Mouse (Mus musculus) thymus, postnatal 0 days (tissue): Measurements from ENCODE around the gene 1110002E22Rik. TPM values are rescaled to one million over a fixed set of nuclear protein-coding genes. Genes with fewer than 3 reads are reported as not detected.
A peak's percentile ranks its signal among the peaks of the same experiment; 100 is the strongest.

Experiments used
- DNase-seq: peaks from one replicate; pipeline ENCODE4 v3.0.0-alpha.2; 2015; ENCODE audit warnings: low spot score
- polyA plus RNA-seq: library from polyadenylated mRNA; unstranded; fragments of >200 nt; fragmentation: Nextera tagmentation; extraction: Ambion mirVana; gene quantifications from 2 replicates; pipeline ENCODE4 v1.2.1, GENCODE M21; 2015

Gene 1110002E22Rik
- polyA plus RNA-seq = 0.10 and 0.14 TPM in 2 replicates

DNA sequence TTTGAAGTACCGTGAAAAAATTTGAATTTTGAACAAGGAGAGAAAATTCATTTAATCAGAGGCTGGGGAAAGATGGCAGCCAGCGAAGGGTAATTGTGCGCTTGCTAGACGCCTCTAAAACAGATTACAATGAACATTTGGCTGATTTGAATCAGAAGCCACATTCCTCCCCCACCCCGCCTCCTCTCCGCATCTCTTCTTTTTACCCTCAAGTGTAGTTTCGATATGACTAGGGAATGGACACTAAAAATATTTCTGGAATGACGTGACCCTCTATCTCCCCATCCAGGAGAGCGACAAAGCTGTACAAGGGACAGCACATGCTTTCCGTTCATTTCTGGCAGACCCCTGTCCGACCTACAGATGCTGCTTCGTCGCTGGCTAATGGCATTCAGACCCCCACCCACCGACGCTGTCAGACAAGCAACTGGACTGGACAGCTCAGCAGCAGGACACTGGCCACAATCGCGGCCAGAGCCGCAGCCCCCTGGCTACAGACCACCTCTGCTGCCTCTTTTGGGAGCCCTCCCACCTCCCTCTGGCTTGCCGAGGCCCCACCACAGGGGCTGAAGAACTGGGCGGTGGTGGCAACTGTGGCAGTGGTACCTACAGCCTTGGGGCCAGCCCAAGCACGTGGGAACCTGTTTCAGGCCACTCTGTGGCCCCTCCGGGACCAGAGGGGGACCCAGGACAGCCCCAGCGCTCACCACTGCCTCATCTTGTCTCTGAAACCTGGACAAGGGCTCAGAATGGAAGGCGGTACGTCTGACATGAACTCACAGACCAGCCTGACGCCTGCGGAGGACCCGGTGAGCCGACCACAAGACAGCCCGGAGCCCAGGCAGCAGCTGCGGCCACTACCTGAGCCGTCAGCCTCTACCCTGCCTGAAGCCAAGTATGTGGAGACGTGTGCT, at the start of gene 1110002E22Rik:
Gene 1110002E22Rik, plus strand, starts transcription at position 321 of the 914 bp plus-strand sequence.
- DNase-seq = no peak

DNA sequence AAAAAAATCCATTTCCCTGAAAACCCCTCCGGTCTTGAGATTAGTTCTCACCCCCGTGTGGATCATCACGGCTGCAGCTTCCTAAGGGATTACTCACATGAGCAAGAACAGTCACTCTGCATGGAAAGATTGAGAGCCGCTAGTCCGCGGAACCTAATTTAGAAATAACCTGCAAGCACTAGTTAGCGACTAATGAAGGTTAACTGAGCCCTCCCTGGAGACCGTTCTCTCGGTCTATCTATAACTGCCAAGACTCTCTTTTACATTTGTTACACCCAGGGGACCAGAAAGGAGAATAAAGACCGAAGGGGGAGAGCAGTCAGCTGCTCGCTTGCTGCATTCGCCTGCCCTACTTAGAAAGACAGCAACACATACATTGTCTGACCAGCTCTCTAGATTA, 48.0 kb upstream of the 1110002E22Rik start:
- no peak for DNase-seq

DNA sequence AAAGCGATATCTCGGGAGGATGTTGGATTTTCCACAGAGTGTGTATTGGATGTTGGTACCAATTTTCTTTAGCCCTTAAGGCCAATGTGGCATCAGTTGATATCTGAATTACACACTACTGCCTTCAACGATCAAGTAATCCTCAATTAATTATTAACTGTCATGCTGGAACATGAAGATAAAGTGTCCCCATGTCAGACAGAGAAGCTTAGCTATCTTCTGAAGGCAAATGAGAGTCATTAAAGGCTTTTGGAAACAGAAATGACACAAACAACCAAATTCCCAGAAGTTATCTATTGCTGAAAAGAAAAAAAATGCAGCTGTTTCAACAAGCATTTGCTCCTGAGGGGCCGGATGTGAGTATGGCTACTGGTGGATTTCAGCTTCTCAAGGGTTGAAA, 42.8 kb upstream of the 1110002E22Rik start:
- DNase-seq = no peak

DNA sequence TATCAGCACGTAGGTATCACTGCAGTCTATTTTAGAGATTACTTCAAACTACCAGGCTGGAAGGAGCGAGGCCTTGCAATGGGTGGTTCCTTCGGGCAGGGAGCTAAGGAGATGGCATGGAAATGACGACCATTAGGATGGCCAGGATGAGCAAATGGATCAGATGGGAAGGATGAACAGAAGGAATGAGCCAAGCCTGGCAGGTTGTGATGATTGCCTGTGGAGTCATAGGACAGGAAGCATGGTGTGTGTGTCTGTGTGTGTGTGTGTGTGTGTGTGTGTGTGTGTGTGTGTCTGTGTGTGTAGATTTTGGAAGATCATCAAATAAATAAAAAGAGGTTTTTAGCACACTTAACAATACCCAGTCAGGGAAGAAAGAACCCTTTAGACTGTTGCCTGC, 42.2 kb upstream of the 1110002E22Rik start:
- no peak for DNase-seq

DNA sequence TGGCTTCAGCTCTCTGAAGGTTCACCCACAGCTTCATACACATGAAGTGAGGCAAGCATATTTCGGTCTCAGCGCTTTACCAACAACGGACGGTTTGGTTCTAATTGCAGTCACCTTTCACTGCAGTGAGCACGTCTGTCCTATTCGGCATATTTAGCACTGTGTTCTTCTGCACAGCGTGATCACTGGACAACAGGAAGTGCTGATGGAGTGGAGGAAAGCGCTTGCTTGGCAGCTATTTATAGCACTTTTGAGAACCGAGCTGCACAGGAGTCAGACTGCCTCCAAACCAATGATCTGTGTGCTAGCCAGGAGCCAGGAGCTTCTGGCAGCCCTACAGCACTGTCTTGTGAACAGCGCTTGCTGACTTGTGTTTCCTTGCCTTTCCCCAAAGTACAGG, 38.6 kb upstream of the 1110002E22Rik start:
- no peak for DNase-seq

DNA sequence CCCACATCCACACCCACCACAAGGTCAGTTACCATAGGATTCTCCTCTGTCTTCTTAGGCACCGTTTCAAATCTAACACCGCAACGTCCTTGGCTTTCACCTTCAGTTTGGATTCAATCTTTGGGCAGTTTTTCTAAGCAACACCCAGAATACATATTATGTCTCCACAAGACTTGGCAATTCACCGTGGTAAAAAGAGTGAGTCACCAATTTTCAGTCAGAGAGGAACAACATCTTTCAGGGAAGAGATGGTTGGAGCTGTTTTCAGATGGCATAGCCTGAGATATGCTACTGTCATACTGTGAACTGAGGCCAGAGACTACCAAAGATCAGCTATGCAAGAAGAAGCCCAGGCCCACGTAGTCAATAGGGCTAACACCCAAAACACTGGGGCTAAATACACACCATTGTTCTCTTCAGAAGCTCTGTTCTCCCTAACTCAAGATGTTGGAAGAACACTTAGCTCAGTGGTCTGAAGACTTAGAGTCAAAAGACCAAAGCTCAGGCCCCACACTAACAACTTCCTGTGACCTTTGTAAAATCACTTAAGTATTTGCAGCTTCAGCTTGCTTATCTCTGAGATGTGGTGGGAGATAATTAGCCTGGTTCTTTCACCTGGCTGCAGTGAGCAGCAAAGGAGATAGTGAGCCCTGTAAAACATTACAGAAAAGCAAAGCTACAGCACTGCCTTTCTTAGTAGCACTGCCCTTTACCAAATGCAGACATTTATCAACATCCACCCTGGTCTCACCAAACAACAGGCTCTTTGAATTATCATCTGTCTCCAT, 37.1 kb upstream of the 1110002E22Rik start:
- DNase-seq = no peak

DNA sequence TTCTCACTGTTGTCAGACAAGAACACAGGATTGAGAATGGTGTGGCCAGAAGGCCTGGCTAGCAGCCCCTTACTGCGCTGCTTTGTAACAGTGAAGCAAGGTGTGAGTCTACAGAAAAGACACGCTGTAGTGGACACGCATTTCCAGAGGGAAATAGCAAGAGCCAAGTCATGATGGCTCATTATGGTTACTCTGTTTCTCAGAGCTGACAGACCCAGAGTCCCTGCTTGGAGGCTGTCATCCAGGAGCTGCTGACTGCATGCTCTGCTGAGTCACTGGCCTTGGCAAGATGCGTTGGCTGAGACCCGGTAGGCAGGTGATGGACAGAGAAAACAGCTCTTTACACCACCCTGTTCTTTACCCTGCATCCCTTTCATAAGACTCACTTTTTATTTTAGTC, 35.5 kb upstream of the 1110002E22Rik start:
- no peak for DNase-seq

DNA sequence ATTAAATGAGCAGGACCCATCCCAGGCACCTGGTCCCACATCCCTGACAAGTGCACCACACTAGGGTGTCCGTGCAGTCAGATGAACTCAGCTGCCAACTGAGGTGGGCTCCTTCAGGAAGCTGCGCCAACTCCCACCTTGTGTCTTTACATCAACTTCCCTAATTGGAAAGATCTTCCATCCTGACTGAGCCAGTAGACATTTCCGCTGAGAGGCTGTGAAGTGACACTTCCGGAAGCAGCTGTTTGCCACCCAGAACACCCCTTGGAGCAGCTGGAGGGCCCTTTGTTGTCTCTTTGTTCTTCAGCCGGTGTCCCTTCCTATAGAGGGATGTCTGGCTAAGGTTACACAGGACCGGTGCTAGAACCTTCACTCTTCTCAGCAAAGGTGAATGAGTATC, 34.3 kb upstream of the 1110002E22Rik start:
- peak; percentile 3 for DNase-seq

DNA sequence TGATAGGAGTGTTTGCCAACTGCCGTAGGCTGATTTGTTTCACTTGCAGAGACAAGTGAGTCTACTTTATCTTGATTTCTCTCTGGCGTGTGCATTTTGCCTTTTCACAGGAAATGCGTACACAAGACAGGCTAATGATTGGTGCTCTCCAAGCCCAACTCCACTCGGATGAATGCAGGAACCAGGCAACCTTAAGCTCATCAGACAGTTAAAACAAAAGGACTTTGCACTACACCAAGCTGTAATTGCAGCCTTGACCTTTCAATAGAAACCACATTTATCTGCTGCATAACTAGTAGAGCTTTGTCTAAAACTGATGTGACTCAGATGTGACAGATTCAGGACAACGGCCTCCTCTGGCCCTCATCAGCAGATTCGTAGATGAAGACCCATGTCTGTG, 30.9 kb upstream of the 1110002E22Rik start:
- DNase-seq = no peak

DNA sequence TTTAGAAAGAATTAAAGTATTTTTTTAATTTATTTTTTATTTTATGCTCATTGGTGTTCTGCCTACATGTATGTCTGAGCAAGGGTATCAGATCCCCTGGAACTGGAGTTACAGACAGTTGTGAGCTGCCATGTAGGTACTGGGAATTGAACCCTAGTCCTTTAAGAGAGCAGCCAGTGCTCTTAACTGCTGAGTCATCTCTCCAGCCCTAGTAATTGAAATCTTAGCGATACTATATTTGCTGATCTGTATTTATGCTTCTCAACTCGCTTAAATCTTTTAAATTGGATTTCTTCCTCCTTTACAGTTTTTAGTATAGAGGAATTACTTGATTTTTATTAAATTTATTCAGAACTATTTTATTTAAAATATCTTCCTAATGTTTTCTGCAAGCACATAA, 23.9 kb upstream of the 1110002E22Rik start:
- no peak for DNase-seq

DNA sequence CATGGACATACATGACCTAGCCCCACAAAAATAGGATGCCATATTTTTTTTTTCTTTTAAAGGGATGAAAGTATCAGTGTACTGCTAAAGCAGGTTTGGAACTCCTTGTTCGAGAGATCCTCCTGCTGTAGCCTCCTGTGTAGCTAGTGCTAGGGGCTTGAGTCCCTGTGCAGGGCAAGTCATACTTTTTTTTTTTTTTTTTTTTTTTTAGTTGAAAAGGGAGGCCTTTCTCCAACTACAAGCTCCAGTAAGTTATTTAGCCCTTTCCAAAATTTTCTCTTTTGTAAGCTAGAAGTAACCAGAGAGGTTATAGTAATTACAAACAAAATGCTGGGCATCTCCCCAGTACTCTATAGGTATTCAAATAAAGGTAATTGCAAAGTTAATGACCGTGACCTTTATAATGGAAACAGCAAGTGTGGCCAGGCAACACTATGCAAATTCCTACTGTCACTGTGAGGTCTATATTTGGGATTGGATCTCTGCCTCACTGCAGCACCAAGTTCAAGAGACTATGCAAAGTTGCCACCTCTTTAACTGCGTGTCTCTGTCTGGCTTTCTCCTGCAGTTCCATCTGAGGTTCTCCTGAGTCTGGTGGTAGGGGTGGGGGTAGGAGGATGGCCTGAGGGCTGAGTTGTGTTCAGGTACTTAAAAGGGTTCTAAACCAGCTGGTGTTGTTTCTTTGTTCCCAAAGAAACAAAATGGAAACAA, 23.1 kb upstream of the 1110002E22Rik start:
- DNase-seq = no peak

DNA sequence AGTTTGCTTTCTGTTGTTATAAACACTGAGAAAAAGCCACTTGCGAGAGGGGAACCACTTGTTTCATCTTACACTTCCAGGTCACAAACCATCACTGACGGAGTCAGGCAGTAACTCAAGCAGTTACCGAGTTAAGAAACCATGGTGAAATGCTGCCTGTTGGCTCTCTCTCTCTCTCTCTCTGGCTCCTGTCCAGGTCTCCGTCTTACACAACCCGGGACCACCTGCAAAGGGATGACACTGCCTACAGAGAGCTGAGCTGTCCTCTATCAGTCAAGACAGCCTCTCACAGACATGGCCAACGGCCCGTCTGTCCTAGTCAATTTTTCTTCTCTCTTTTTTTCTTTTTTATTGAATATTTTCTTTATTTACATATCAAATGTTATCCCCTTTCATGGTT, 21.5 kb upstream of the 1110002E22Rik start:
- no peak for DNase-seq

DNA sequence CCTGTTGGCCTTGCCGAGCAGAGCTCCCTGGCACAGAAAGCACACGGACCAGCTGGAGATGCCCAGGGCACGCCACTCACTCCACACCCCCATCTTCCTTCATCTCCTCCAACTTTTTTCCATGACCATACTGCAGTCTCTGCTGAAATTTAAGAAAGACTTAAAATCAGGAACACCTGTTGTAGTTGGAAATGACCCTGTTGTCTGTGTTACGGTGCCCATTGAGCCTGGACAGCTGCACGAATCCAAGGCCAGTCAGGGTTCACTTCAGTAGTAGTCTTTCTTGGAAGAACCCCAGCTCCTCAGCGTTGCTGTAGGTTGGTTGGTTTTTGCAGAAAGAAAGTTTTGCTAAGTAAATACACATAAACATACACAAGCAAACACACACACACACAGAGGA, 15.3 kb upstream of the 1110002E22Rik start:
- DNase-seq = no peak

DNA sequence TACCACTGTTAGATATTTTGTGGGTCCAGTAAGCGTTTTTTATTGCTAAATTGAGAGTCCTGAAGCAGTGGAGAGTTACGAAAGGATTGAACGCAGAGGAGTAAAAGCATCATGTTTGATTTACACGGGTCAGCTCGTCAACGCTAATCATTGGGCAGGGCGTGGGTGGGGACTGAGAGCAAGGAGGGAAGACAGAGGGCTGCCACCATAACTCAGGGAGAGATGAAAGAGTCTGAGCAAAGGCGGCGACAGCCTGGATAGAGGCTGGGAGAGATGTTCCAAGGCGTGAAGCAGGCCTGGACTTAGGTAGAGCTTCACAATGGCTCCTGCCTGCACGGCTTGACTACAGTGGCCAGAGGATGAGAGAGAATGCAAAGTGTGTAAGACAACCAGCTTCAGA, 14.1 kb upstream of the 1110002E22Rik start:
- DNase-seq = no peak

DNA sequence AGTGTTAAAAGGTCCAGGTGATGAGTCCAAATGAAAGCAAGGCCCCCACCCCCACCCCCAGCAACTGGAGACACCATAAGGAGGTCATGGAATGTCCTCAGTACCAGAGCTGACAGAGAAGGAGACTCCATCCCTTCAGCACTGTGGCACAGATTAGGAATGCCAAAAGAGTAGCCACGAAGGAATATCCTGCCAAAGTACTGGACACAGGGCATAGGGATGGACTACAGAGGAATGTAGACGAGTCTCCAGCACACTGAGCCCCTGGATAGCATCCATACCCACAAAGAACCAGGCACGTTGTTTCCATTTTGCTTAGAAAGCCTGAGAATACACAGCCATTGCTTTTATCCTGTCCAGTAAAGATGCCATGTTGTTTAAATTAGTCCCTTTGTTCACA, 13.4 kb upstream of the 1110002E22Rik start:
- no peak for DNase-seq

DNA sequence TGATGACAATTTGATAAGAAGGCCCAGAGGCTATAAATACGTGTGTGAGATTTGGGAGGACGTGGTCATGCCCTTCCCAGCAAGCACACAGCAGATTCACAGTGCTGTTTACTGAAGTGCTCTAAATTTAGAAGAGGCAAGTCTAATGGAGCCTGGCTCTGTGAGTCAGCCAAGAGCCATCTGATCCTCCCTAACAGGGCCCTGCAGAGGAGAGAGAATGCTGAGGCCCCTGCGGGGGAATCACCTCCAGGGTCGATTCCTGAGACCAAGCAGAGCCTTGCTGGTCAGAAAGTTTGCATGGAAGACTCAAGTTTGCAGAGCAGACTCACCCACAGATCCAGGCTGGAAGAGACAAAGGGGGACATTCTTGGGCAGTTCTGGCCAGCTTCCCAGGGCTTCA, 10.9 kb upstream of the 1110002E22Rik start:
- DNase-seq = no peak

DNA sequence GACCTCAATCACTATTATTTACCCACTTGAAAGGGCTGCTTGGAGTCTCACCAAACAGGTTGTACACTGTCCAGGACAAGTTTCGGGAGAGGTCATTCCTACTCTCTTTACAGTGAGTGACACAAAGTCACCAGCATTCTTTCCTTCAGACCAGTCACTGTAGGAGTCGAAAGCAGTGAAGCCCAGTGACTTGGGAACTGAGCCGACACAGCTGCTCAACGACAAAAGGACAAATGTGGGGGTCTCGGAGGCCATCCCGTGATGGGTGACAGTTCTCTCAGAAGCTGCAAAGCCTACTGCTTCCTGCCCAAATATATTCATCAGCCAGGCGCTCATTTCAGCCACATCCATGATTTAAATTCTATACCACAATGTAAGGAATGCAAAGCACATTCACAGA, 7.9 kb upstream of the 1110002E22Rik start:
- DNase-seq = no peak

DNA sequence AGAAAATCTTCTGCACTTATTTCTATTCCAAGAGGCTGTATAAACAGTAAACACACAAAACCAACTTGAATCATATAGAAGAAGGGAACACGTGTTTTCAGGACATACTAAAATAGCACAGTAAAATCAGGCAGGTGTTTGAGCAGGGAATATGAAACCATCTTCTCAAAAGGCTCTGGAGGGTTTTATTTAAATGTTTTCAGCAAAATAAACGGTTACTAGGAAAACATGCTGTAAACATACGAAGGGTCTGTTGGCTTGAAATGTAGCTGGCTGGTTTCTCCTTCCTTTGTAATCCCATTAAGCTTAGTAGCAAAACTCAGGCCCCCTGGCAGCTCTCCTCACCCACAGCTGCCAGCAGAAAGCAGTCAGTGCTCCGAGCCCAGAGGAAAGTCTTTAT, 6.6 kb upstream of the 1110002E22Rik start:
- DNase-seq = no peak

DNA sequence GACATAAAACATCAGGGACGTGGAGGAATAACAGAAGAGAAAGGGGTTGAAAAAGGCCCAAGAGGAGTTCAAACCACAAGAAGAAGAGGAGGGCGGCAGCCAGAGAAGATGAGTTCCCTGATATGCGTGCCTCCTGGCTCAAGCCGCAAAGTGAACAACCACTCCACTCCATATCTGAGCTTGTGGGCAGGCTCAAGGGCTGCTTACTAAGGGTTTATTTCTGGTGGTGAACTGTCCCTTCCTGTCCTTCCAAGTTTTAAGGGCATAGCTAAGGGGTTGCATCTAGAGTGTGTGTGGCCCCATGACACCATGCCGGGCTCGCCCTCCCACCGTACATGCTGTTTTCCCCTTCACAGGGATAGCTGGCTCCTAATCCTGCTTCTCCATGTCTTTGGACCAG, 4.4 kb upstream of the 1110002E22Rik start:
- no peak for DNase-seq

DNA sequence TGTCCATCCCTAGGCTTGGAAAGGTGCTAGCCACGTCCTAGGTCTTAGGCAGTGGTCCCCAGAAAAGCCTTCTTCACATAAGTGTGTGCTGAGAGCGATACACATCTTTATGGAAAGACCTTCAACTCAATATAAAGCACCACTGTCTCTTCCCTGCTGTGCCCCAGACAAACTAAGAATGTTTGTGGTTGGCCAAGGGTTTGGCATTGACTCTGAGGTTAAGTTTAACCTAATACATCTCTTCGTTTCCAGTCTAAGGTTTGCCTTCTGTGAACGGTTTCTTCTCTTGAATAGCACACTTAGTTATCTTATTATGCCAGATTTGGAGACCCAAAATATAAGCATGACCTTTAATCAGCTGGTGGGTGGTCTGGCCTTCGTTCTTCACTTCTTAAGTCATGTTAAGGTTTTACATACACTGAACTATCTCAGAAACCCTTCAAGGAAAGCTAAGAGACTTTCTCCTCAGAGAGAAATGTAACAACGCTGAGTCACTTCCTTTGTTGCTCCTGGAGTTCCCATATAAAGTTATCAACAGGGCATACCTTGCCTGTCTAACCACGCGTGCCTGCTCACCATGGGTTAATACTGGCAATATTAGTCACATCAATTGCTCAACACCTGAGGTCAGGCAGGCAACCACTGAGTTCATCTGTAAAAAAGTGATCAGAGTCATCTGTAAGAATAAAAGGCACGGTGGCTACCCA, 3.5 kb upstream of the 1110002E22Rik start:
- no peak for DNase-seq

DNA sequence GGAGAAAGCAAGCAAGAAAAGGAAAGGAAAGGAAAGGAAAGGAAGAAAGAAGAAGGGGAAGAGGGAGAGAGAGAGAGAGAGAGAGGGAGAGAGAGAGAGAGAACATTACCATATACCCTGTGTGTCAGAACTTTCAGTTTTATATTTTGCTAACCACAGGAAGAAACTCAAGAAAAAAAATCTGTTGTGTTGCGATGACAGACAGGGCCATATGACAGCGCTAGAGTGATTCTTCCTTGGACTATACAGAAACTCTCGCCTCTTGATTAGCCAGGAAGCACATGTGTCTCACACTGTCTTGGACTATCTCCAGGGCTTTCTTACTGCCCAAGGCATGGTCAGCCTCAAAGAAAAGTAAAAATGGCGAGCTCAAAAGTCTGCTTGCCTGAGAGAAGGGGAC, 2.2 kb upstream of the 1110002E22Rik start:
- DNase-seq = no peak
